Mouse (Mus musculus) MEL-GATA-1-ER (cell line): ENCODE results near the gene Il17rc.

Experiments used
- DNase-seq: peaks from one replicate; pipeline ENCODE4 v3.0.0-alpha.2; 2012; ENCODE audit warnings: low read depth; ENCODE audit errors: extremely low read depth

The Il17rc gene

DNA sequence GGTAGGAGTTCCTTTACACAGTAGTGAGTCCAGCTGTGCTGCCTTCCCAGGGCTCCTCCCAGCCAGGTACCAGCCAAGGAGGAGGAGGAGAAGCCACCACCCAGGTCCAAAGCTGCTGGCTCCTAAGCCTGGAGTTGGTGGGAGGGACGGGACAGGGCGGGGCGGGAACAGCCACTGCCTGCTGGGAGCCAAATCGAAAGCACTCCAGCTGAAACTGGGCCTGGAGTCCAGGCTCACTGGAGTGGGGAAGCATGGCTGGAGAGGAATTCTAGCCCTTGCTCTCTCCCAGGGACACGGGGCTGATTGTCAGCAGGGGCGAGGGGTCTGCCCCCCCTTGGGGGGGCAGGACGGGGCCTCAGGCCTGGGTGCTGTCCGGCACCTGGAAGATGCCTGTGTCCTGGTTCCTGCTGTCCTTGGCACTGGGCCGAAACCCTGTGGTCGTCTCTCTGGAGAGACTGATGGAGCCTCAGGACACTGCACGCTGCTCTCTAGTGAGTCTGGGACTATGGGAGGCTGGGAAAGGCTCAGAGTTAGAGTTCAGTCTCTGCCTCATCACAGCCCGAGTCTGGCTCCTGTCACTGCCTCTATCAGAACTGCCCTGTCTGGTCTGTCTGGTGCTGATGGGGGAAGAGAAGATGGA lies at the start of gene Il17rc:
Gene Il17rc (plus strand): TSS at position 131 of the 640 bp plus-strand sequence.
- no peak for DNase-seq

DNA sequence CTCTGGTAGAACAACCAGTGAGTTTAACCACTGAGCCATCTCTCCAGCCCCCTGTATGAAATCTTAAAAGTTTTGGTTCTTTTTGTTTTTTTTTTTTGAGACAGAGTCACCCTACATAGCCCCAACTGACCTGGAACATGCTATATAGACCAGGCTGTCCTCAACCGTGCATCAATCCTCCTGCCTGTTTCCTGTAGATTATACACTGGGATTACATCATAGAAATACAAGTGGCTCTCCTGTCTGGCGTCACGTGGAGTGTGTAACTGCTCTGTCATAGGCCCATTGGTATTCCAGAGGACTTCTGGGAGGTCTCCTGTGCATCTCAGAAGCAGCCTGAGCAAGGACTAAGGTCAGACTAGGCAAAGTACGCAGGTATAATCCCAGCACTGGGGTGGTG lies 48.2 kb upstream of the Il17rc start:
- DNase-seq = peak; percentile 72

DNA sequence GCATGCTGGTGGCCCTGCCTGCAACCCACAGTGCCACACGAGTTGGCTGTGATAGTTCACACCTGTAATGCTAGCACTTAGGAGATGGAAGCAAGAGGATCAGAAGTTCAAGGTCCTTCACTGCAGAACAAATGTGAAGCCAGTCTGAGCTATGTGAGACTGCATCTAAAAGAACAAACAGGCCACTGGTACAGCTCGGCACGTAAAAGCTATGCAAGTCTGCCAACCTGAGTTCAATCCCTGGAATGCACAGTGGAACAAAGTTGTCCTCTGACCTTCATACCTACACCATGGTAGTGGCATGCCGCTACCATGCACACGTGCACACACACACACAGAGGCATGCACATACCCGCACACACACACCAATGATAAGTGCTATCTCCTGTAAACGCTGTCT lies 47.0 kb upstream of the Il17rc start:
- no peak for DNase-seq

DNA sequence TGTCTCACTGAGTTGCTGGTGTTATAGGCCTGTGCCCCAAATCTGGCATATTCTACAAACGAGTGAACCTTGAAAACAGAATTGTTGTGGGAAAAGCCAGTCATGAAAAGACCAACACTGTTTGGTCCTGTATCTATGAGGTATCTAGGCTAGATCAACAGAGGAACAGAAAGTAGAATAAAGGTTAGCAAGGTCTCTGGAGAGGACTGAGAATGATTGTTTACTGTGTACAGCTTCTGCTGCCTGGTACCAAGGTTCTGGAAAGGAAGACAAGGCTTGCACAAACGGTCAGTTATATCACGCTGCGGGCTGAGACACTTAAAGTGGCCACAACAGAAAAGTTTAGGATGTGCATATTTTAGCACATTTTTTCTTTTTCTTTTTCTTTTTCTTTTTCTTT lies 44.5 kb upstream of the Il17rc start:
- DNase-seq = no peak

DNA sequence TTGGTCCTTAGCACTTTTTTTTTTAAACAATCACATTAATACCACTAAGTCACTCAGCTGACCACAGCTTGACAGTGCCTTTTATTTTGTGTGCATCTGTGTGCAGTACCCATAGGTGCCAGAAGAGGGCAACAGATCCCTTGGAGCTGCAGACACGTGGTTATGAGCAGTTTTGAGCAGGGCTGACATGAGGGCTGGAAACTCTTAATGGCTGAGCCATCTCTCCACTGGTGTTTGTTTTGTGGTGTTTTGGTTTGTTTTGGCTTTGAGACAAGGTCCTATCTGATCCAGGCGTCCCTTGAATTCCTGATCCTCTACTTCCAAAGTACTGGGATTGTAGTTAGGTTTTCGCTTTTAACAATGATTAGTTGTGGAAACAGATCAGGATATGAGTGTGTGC lies 43.8 kb upstream of the Il17rc start:
- DNase-seq = peak; percentile 45

DNA sequence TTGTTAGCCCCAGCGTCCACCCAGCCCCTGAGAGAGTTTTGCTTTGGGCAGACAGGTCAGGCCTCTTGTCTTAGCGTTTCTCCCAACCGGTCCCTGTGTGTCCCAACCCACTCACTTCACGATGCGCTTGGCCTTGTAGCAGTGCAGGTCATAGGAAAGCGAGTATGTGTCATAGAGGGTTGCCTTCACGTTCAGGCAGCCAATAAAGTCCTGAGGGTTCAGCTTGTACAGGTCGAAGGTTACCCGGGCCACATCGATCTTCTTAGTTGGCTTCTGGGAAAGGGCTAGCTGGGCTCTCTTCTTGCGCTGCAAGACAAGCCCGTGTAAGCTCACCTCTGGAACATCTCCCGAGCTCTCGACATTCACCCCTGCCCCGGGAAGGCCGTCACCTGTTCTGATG lies 43.2 kb upstream of the Il17rc start:
- no peak for DNase-seq

DNA sequence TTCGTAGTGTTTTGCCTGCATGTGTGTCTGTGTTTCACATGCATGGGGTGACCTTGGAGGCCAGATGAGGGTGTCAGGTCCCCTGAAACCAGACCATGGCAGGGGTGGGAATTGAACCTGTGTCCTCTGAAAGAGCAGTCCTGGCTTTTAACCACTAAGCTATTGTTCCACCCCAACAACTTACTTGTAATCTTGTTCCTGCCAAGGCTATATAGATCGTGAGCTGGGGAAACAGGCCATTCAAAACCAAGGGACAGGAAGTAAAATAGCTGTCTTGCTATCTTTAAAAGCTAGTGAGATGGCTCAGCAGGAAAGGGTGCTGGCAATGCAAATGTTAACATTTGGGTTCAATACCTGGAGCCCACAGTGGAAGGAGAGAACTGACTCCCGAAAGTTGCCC lies 41.3 kb upstream of the Il17rc start:
- DNase-seq = no peak

DNA sequence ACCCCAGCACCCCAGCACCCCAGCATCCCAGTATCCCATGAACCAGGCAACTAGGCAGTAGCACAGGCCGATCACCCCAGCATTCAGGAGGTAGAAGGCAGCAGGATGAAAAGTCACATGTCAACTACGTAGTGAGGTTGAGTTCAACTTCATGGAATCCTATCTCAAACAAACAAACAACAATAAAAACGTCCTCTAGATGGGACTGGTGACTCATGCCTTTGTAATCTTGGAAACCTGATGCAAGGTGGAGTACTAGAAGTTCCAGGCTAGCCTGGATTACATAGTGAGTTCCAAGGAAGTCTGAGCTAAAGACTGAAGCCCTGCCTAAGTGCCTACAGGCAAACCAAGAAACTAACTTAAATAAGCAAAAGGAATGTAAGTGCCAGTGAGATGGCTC lies 40.4 kb upstream of the Il17rc start:
- no peak for DNase-seq

DNA sequence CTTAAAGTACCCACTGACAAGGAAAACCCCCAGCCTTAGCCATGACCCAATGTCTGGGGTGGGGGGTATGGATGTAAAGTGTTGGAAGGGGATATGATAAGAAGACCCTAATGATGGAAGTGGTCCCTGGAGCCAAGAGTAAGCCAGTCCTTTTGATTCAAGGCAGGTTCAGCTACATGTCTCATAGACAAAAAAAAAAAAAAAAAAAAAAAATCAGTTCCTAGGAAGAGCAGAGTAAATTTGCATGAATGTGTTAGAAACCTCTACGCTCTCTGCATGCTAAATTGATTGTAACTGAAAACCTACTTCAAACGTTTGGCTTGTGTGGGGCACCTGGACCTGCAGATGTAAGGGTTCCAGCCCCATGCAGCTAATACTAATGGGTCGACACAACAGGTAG lies 39.4 kb upstream of the Il17rc start:
- DNase-seq = no peak

DNA sequence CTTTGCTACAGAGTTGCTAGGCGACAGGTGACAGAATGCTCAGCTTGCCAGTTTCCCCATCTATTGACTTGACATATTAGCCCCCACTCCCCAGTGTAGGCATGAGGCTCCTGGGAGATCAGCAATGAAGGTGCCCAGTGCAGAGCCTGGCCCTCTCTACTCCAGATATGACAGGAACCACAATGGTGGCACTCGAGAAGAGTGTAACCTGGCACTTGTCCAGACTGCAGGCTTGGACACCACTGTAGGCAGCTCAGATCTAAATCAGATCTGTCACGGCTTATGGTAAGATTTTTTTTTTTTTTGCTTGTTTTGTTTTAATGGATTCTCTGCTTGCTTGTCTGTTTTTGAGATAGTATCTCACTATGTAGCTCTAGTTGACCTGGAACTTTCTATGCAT lies 37.6 kb upstream of the Il17rc start:
- DNase-seq = no peak

DNA sequence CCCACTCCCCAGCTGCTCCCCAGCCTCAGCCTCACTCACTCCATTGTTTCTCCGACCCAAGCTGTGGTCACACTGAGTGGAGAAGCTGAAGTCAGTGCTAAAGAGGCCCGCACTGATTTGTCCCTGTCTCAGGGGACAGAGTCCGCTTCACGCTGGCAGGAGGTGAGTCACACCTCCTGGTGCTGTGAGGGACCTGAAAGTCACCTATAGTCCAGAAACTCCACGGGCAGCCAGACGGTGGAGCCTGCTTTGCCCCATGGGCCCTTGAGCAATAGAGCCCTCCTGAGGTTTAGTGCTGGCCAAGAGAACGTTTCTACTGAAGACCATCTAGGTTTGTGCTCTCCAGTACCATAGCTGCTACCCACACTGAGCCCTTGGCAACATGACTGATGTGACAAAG lies 36.5 kb upstream of the Il17rc start:
- DNase-seq = no peak

DNA sequence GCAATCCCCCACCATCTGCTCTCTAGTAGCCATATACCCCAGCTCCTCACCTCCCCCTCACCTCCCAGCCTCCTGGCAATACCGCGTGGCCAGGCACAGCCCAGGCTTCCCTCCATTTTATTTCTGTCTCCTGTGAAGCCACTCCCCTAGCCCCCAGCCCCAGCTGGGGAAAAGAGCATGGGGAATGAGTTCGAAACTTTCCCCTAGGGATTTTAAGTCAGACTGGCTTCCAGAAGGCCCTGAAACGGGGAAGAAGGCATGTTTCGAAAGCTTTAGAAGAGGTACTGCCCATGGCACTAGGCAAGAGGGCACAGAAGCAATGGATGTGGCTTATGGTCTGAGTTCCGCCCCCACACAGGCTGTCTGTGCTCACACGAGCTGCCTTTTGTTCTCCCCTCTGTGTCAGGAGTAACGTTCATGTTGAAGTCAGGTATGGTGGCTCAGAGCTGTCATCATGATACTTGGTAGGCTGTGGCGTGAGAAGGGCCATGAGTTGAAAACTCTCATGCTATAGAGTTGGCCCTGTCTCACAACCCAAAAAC lies 35.5 kb upstream of the Il17rc start, which contains the start of gene Cidec:
Gene Cidec (minus strand): TSS at position 97 of the 542 bp plus-strand sequence.
- no peak for DNase-seq

DNA sequence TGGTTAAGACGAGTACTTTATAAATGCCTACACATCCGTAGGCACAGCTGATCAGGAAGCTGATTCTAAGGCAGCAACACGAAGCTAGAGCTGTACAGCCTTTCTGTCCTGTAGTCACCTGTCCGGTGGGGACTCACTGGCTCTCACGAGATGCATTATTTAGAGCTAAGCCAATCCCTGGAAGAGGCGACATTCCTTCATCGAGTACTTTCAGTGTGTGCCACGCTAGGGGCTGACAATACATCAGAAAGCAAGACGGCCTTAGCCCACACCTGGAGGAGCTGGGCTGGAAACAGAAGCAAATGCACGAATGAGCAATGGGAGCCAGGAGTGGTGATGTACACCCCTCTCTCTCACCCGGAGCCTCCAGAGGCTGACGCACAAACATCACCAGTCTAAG lies 34.1 kb upstream of the Il17rc start:
- DNase-seq = no peak

DNA sequence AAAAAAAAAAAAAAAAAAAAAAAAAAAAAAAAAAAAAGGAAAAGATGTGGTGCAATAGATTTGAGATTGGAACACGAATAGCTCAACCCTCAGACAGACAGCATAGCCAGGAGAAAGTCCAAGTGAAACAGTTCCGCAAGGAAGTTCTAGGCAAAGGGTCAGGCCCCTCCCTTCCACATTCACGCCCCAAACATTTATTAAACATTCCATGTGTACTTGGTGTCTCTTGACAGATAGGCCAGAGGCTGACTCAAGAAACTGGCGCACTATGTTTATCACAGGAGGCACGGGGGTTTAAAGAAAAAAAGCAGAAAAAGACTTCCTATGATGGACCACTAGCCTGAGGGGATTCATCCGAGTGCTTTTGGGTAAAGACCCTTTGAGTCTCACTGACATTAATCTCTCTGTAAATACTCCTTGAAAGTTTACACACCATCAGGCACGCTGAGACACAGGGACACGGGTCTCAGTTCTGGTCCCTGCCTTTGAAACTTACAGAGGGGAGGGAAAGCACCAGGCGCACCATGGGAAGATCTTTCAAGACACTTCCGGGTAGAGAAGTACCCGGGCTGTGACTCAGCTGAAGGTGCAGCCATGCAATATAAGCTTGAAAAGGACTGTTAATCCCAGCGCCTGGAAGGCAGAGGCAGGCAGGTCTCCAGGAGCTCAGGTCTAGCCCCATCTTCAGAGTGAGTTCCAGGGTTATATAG lies 32.4 kb upstream of the Il17rc start:
- DNase-seq = no peak

DNA sequence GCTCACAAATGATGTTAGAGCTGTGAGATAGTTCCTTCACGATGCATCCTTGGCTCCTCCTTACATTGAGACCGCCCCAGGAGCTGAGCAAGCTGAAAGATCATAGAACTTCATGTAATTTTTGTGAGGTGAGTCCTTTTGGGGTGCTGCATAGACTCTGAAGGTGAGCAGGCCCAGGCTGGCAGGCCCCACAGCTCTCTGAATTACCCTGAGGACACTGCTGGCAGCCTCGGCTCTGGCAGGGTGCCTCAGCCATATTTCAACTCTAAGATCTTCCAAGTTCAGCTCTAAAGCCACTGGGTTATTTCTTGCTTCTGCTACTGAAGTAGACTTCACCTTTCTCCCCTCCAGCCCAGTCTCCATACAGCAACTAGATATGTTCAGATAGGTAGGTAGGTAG lies 30.5 kb upstream of the Il17rc start:
- no peak for DNase-seq

DNA sequence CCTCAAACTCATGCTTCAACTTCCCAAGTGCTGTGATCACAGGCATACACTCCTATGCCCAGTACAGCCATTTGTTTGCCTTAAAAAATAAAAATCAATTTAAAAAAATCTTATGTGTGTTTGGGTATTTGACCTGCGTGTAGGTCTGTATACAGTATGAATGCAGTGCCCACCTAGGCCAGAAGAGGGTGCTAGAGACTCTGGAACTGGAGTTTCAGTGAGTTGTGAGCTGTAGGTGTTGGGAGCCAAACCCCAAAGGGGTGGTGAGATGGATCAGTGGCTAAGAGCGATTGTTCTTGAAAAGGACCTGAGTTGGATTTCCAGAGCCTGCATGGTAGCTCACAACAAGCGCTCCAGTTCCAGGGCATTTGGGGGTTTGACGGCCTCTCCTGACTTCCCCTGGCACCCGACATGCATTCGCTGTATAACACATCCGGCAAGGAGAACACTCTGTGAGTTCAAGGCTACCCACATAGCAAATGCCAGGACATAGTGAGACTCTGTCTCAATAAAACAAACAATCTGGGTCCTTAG lies 30.0 kb upstream of the Il17rc start:
- peak; percentile 81 for DNase-seq

DNA sequence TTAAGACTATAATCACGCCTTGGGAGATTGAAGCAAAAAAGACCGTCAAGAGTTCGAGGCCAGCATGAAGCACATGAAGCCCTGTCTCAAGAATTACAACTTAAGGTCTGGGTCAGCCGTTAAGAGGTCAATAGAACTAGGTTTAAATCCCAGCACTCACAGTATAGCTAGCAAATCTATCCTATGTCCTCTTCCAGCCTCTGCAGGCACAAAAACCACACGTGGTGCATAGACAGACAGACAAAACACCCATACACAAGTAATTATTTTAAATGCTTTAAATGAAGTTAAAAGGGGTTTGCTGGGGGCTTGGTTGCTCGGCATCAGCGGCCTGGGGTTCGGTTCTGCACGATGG lies 29.2 kb upstream of the Il17rc start:
- no peak for DNase-seq

DNA sequence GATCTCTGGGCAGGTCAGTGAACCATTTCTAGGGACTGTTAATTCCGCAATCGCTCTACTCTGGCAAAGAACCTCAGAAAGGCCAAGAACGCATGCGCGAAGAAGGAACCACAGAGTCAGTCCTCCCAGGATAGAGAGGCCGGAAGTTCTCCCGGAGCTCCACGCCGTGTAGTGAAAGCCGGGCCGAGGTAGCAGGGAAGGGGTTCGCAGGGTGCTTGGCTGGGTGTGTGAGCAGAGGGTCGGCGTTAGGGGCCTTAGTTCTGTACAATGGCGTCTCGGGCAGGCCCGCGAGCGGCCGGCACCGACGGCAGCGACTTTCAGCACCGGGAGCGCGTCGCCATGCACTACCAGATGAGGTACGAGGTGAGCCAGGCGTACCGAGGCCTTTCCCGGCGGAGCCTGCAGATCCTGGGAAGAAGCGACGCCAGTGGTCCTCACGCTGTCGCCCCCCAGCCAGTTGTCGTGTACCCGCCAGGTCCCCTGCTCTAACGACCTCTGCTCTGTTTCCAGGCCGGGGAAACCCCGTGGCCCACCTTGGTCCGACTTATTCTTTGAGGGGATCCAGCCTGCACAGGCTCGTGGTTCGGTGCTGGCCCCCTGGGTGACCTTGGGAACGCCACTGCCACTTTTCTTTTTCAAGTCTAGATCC lies 28.7 kb upstream of the Il17rc start, which contains the start of gene Jagn1:
Gene Jagn1 (plus strand): TSS at position 128 of the 649 bp plus-strand sequence.
- DNase-seq = peak; percentile 86

DNA sequence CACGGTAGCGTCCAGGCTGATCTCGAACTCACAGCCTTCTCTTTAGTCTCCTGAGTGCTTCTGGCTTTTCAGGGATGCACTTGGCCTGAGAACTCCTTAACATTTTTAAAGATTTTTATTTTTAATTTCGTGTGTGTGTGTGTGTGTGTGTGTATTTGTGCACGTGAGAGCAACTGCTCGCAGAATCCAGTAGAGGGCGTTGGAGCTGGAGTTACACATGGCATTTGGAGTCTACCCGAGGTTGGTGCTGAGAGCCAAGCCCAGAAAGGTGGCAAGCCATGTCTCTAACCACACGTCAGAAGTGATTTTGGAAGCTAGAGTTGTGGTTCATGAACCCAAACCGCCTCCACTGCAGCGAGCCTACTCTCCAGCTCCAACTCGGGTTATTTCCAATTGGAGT lies 28.1 kb upstream of the Il17rc start:
- no peak for DNase-seq

DNA sequence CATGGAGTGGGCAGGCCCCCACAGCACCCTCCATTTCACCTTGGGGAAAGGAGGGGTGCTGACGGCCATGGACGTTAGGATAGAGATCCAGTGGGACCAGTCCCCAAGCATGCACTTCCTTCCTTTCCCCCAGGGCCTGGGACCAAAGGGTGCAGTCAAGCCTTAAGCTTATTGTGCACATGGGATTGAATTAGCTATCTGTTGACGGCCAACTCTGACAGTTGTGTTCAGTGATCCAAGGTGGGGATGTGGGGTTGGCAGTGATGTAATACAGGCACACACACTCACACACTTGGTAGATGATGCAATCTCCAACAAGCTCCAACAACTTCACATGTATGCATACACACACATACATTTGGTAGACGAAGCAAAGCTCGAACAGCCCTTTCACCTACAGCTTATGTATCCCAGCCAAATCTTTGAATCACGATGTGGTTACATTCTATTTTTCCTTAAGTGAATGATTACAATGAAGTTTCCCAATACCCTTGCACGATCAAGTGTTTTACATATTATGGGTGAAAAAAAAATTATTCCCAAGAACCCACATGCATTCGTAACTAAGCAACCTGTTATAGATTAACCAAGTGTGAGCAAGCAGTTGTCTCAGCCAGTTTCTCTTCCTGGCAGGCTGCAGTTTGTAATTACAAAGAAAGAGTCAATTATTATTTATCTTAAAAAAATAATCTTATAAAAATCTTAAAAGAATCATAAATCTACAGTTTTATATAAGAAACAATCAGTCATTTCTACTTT lies 26.8 kb upstream of the Il17rc start:
- no peak for DNase-seq

DNA sequence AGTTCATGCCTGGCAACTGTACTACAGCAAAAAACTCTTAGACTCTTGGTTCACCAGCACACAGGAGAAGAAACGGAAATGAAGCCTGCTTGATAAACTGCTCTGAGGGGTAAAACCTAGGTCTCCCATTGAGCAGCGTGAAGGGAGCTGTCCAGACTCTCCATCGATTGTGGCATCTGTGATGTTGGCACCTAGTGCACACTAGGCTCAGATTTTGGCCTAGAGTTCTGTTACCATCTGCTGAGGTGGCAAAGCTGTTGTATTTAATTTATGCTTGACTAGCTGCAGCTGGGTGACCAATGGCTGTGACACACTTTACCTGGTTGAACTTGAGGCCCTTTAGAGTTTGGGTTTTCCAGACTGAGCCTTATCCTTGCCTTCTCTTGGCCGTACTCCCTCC lies 23.6 kb upstream of the Il17rc start:
- DNase-seq = no peak
